Mouse (Mus musculus) heart, adult 18-20 months (tissue): ENCODE measurements around the gene Gm49353. TPM values are rescaled to one million over a fixed set of nuclear protein-coding genes. Genes with fewer than 3 reads are reported as not detected.

ENCODE experiments used
- total RNA-seq, 2 experiments: library from RNA; stranded (reverse); gene quantifications; 2 replicates each; pipeline ENCODE4 v1.2.3; 2021

Gm49353 gene
- total RNA-seq, 2 experiments from 2014 or later = not detected

Other genes with a start within 250 kb of the Gm49353 start
- not detected for gene 2310057J18Rik, start 212.7 kb upstream of the Gm49353 start, total RNA-seq
- not detected for gene Soga3, start 55.1 kb upstream of the Gm49353 start, total RNA-seq
- gene 9330159F19Rik, start 12.7 kb downstream of the Gm49353 start, total RNA-seq = under 1 TPM; 0.59 to 0.77 TPM
- gene Echdc1, start 114.2 kb downstream of the Gm49353 start, total RNA-seq = 10 to 100 TPM; 48.2 to 56.6 TPM
- 10 to 100 TPM; 59.8 to 63.8 TPM for gene Rnf146, start 163.5 kb downstream of the Gm49353 start, total RNA-seq